Mouse (Mus musculus) A20 (cell line): Measurements from ENCODE around the gene Adgrb3.

Source experiments
- DNase-seq: peaks from one replicate; pipeline ENCODE4 v3.0.0-alpha.2; 2011; ENCODE audit warnings: low read depth, low spot score

The Adgrb3 gene

GRCm38 (mm10) chr1:25281471-25281870 lies 548.0 kb downstream of the Adgrb3 start:
- DNase-seq = no peak

- no peak for DNase-seq
These were observed 578.9 kb downstream of the Adgrb3 start for GRCm38 (mm10) chr1:25250562-25250961.

GRCm38 (mm10) chr1:25242436-25242835 lies 587.1 kb downstream of the Adgrb3 start:
- no peak for DNase-seq

- no peak for DNase-seq
These were observed 600.2 kb downstream of the Adgrb3 start for GRCm38 (mm10) chr1:25229245-25229750.

GRCm38 (mm10) chr1:25228381-25229244 lies 600.9 kb downstream of the Adgrb3 start:
- DNase-seq = no peak

GRCm38 (mm10) chr1:25227880-25228279 lies 601.6 kb downstream of the Adgrb3 start:
- no peak for DNase-seq

- DNase-seq = no peak
These were observed 624.9 kb downstream of the Adgrb3 start for GRCm38 (mm10) chr1:25204636-25205035.

GRCm38 (mm10) chr1:25199392-25199791 lies 630.1 kb downstream of the Adgrb3 start:
- DNase-seq = no peak

- DNase-seq = no peak
These were observed 637.5 kb downstream of the Adgrb3 start for GRCm38 (mm10) chr1:25191986-25192385.

GRCm38 (mm10) chr1:25189261-25189660 lies 640.2 kb downstream of the Adgrb3 start:
- DNase-seq = no peak

GRCm38 (mm10) chr1:25185909-25186308 lies 643.6 kb downstream of the Adgrb3 start:
- no peak for DNase-seq

- no peak for DNase-seq
These were observed 647.6 kb downstream of the Adgrb3 start for GRCm38 (mm10) chr1:25181881-25182280.

- no peak for DNase-seq
These were observed 648.9 kb downstream of the Adgrb3 start for GRCm38 (mm10) chr1:25180615-25181014.

GRCm38 (mm10) chr1:25179860-25180582 lies 649.5 kb downstream of the Adgrb3 start:
- DNase-seq = no peak

- DNase-seq = no peak
These were observed 651.0 kb downstream of the Adgrb3 start for GRCm38 (mm10) chr1:25178347-25179130.

- no peak for DNase-seq
These were observed 662.4 kb downstream of the Adgrb3 start for GRCm38 (mm10) chr1:25167120-25167519.

- DNase-seq = no peak
These were observed 663.3 kb downstream of the Adgrb3 start for GRCm38 (mm10) chr1:25166036-25166796.

- DNase-seq = no peak
These were observed 665.9 kb downstream of the Adgrb3 start for GRCm38 (mm10) chr1:25163561-25163960.

- no peak for DNase-seq
These were observed 683.3 kb downstream of the Adgrb3 start for GRCm38 (mm10) chr1:25146206-25146605.

- no peak for DNase-seq
These were observed 697.2 kb downstream of the Adgrb3 start for GRCm38 (mm10) chr1:25132150-25132824.
